Mouse (Mus musculus) hindbrain, embryonic 16.5 days (tissue): ENCODE results near the gene Col4a3. TPM values are rescaled to one million over a fixed set of nuclear protein-coding genes. Genes with fewer than 3 reads are reported as not detected.

Experiments
- ATAC-seq: fragments of 200-750 bp; cut with Nextera tagmentation; 2 replicates; pipeline ENCODE4 v1.8.0; 2017; ENCODE audit warnings: moderate TSS enrichment, moderate library complexity
- H3K27ac ChIP-seq: fragments of 300-500 bp; sonication (generic); 2 replicates; pipeline ENCODE4 v1.5.1; 2014; ENCODE audit warnings: low read depth, mild to moderate bottlenecking, control low read depth, low read length, moderate library complexity
- H3K27me3 ChIP-seq: fragments of 300-500 bp; sonication (generic); replicated peaks from 2 replicates; pipeline ENCODE4 v1.6.1; 2014; ENCODE audit warnings: low read length; ENCODE audit not compliant: control insufficient read depth, insufficient read depth
- H3K36me3 ChIP-seq: fragments of 300-500 bp; sonication (generic); 2 replicates; pipeline ENCODE4 v1.6.1; 2014; ENCODE audit warnings: mild to moderate bottlenecking, low read length, moderate library complexity, mixed read lengths; ENCODE audit not compliant: control insufficient read depth, insufficient read depth
- H3K4me1 ChIP-seq: fragments of 300-500 bp; sonication (generic); 2 replicates; pipeline ENCODE4 v1.6.1; 2014; ENCODE audit warnings: low read depth, low read length; ENCODE audit not compliant: control insufficient read depth, insufficient read depth
- H3K4me2 ChIP-seq: fragments of 300-500 bp; sonication (generic); 2 replicates; pipeline ENCODE4 v1.6.1; 2014; ENCODE audit warnings: mild to moderate bottlenecking, low read length, control low read depth, moderate library complexity
- H3K4me3 ChIP-seq: fragments of 300-500 bp; sonication (generic); 2 replicates; pipeline ENCODE4 v1.5.1; 2014; ENCODE audit warnings: mild to moderate bottlenecking, low read length, control low read depth, moderate library complexity
- H3K9ac ChIP-seq: fragments of 300-500 bp; sonication (generic); 2 replicates; pipeline ENCODE4 v1.6.1; 2014; ENCODE audit warnings: low read depth, mild to moderate bottlenecking, control low read depth, low read length, moderate library complexity
- H3K9me3 ChIP-seq: fragments of 300-500 bp; sonication (generic); 2 replicates; pipeline ENCODE4 v1.6.1; 2014; ENCODE audit warnings: mild to moderate bottlenecking, low read length, moderate library complexity; ENCODE audit not compliant: control insufficient read depth
- WGBS: fragments of 180-500 bp; shearing (Covaris S2); extraction: QIAGEN DNeasy Blood & Tissue Kit; methylation state at CpG from one replicate; pipeline ENCODE4 v1.1.7; 2014; 5-methylcytosine and 5-hydroxymethylcytosine counted together
- polyA plus RNA-seq: library from polyadenylated mRNA; unstranded; fragments of >200 nt; fragmentation: Nextera tagmentation; extraction: Ambion mirVana; gene quantifications from 2 replicates; pipeline ENCODE4 v1.2.1, GENCODE M21; 2015

Col4a3 gene
- polyA plus RNA-seq, 1 experiment from 2014 or later, result 0.46 TPM

DNA sequence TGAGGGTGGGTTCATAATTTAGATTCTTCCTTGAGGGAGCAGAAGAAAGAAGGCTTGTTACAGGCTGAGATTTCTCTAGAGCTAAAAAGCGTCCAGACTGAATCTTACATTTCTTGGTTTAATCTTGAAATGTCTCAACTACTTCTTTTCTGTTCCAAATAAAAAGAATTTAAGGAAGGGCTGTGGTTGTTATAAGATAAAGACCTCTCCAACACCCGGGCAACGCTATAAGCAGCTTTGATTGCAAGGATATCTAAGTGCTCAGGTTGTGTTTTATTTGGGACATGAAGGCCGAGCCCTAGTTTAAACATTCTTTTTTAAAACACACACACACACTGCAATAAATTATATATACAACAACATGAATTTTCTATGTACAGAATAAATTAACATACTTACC lies 17.3 kb upstream of the Col4a3 start:
- no peak for ATAC-seq
- Histone ChIP-seq H3K9me3 (no peaks in the 10 kb centered on the region), H3K27me3 (no peaks in the 10 kb centered on the region), H3K36me3 (no peaks in the 10 kb centered on the region), H3K4me1 (no peaks in the 10 kb centered on the region), H3K27ac (no peak overlapping the region), H3K9ac (no peak overlapping the region), H3K4me3 (no peak overlapping the region), H3K4me2 (no peak overlapping the region)
- 93% methylated on average over 4 of the region's 4 CpGs for WGBS

DNA sequence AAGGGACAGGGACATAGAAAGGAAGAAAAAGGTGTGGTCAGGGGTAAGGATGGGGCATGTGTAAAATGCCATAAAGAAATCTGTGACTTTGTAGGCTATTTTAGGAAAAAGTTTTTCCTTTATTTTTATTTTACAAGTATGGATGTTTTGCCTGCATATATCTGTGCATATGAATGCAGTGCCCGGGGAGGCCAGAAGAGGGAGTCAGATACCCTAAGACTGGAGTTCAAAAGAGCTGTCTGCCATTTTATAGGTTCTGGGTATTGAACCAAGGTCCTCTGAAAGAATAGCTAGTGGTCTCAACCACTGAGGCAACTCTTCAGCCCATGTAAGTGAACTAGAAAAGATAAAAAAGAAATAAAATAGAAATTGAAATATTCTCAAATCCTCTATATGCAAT lies 15.0 kb upstream of the Col4a3 start:
- 75% methylated on average over 1 of the region's 1 CpGs for WGBS
- no peaks in the 10 kb centered on the region for H3K9me3 ChIP-seq
- H3K4me1 ChIP-seq, result no peaks in the 10 kb centered on the region
- no peak for ATAC-seq
- no peaks in the 10 kb centered on the region for H3K36me3 ChIP-seq
- no peaks in the 10 kb centered on the region for H3K27me3 ChIP-seq
- H3K27ac ChIP-seq, result no peak overlapping the region
- no peak overlapping the region for H3K9ac ChIP-seq
- no peak overlapping the region for H3K4me2 ChIP-seq
- H3K4me3 ChIP-seq, result no peak overlapping the region

DNA sequence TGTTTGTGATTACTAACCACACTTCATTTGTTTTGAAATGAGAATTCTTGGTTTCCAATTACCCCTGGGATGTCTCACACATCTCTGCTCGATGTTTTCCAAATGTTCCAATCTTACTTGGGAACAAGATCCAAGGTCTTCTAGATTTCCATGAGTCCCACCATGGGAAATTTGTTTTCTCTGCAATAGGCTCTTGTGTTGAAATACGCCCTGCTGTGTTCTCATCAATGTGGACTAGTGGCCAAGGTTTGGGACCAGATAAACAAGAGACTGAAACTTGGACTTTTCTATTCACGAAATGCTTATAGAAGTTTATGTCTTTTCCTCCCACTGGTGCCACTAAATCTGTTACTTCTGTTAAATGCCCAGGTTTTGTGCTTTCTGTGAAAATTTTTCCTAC lies 11.0 kb upstream of the Col4a3 start:
- Histone ChIP-seq H3K36me3 (no peaks in the 10 kb centered on the region), H3K4me2 (no peak overlapping the region), H3K27me3 (no peaks in the 10 kb centered on the region), H3K9me3 (no peaks in the 10 kb centered on the region), H3K9ac (no peak overlapping the region), H3K4me3 (no peak overlapping the region), H3K4me1 (no peaks in the 10 kb centered on the region), H3K27ac (no peak overlapping the region)
- ATAC-seq, result no peak
- WGBS, result 90% methylated on average over 3 of the region's 3 CpGs

DNA sequence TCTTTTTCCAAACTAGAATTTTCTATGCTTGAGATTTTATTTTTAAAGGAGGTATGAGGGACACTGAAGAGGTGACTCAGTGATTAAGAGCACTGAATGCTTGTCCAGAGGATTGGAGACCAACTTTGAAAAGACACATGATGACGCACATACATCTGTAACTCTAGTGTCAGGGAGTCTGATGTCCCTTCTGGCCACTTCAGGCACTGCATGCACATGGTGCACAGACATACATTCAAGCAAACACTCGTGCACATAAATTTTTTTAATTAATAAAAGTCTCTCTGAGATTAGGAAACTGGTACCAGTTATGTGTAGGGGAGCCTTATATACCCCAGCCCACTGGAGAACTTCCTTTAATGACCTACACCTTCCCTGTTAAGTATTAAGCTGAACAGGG lies 10.5 kb upstream of the Col4a3 start:
- Histone ChIP-seq H3K4me2 (no peak overlapping the region), H3K27me3 (no peaks in the 10 kb centered on the region), H3K9me3 (no peaks in the 10 kb centered on the region), H3K9ac (no peak overlapping the region), H3K4me3 (no peak overlapping the region), H3K27ac (no peak overlapping the region), H3K36me3 (no peaks in the 10 kb centered on the region), H3K4me1 (no peaks in the 10 kb centered on the region)
- ATAC-seq, result no peak
- WGBS, result 81% methylated on average over 2 of the region's 2 CpGs

DNA sequence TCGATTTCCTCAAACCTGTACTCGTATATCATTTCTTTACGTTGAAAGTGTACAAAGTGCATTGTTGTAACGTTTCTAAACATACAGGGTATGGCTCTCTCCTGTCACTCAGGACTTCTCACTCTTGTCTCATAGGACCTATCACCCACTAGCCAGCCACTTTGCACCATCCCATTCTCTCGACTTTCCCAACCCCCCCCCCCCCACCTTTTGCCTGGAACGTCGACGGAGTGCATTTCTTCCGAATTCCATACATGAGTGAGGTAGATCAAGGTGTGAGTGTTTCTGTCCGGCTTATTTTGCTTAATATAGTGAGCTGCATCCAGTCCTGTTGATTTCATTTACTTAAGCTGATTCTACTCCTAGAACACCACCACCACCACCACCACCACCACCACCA lies 9.4 kb upstream of the Col4a3 start:
- Histone ChIP-seq H3K9me3 (no peaks in the 10 kb centered on the region), H3K4me1 (no peaks in the 10 kb centered on the region), H3K9ac (no peak overlapping the region), H3K36me3 (no peaks in the 10 kb centered on the region), H3K4me3 (no peak overlapping the region), H3K4me2 (no peak overlapping the region), H3K27me3 (no peaks in the 10 kb centered on the region), H3K27ac (no peak overlapping the region)
- 91% methylated on average over 10 of the region's 10 CpGs for WGBS
- no peak for ATAC-seq

DNA sequence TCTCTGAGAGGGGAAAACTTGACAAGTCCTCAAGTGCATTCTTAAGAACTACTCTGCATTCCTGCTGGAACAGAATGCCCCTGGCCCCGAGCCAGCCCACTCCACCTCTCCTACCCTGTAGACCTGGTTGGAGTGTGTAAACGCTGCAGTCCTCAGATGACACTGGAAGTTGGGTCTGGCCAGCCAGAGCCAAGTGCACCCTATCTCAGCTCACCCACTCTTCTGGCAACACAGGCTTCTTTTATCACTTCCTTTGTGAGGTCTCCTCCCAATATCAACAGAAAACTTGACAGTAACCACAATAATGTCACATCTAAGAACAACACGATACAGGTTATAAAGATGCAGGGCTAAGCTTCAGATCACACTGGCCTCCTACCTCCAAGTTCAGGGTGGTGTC lies 8.8 kb upstream of the Col4a3 start:
- Histone ChIP-seq H3K36me3 (no peaks in the 10 kb centered on the region), H3K27me3 (no peaks in the 10 kb centered on the region), H3K4me2 (no peak overlapping the region), H3K9ac (no peak overlapping the region), H3K4me1 (no peaks in the 10 kb centered on the region), H3K9me3 (no peaks in the 10 kb centered on the region), H3K27ac (no peak overlapping the region), H3K4me3 (no peak overlapping the region)
- ATAC-seq, result no peak
- WGBS, result 82% methylated on average over 3 of the region's 3 CpGs

DNA sequence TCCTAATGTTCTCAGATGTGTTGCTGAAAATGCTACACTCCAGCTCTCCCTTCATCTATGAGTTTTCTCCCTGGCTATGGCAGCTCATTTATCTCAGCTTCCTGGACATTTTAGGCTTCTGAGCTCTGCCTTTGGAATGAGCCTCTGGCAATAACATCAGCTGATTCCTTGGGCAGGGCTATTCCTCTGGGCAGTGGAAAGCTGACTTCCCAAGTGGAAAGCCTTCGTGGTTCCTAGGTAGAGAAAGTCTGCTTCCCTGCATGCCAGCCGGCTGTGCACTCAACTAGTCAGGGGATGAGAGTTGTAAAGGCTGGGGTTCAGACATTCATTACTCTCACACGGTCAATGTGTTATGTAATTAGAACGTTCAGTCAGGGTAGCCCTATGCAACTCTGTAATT lies 8.4 kb upstream of the Col4a3 start:
- Histone ChIP-seq H3K4me2 (no peak overlapping the region), H3K9ac (no peak overlapping the region), H3K27ac (no peak overlapping the region), H3K36me3 (no peaks in the 10 kb centered on the region), H3K4me3 (no peak overlapping the region), H3K4me1 (no peaks in the 10 kb centered on the region), H3K27me3 (no peaks in the 10 kb centered on the region), H3K9me3 (no peaks in the 10 kb centered on the region)
- ATAC-seq, result no peak
- WGBS, result 70% methylated on average over 4 of the region's 4 CpGs

DNA sequence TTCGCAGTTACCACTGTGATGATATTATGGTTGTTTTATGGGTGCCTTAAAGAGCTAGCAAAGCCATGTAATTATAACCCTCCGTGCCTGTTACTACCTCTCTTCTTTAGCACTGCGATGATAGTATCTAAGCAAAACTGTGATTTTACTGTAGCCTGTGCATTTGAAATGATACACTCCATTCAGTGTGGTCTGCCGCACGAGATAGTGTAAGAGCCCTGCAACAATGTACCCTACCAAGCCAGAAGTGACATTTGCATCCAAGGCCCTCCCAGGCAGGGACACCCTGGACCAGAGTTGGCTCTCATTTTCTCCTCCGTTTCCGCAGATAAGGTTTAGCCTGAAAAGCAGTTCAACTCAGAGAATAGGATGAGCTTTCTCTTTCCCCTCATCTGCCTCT lies 740 bp upstream of the Col4a3 start:
- Histone ChIP-seq H3K36me3 (no peaks in the 10 kb centered on the region), H3K9me3 (no peaks in the 10 kb centered on the region), H3K27ac (no peak overlapping the region), H3K4me1 (peaks cover 9% of the 10 kb centered on the region; the same call in 1 of the 2 replicates), H3K9ac (no peak overlapping the region), H3K27me3 (peaks cover 6% of the 10 kb centered on the region), H3K4me3 (no peak overlapping the region), H3K4me2 (peak overlapping the region; percentile 86; the same call in 1 of the 2 replicates)
- 73% methylated on average over 7 of the region's 7 CpGs for WGBS
- ATAC-seq, result no peak

DNA sequence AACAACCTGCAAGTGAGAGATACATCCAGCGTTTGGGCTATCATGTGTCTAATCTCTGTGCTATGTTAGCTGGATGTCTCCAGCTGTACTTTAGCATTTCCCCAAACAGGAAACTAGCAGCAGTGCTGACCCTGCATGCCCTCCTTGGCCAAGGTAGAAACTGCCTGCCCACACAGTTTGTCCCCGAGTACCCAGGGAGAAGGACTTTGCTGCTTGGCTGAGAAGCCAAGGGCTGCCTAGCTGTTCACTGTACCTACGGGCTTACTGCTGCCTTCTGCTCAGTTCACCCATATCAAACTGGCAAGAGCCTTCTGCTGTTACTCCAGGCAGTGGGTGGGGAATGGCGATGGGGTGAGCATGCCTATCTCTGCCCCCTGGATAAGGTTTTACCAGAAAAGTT lies 3.5 kb downstream of the Col4a3 start:
- no peak overlapping the region for H3K9ac ChIP-seq
- H3K9me3 ChIP-seq, result no peaks in the 10 kb centered on the region
- no peak overlapping the region for H3K4me3 ChIP-seq
- H3K36me3 ChIP-seq, result no peaks in the 10 kb centered on the region
- no peak overlapping the region for H3K4me2 ChIP-seq
- H3K27me3 ChIP-seq, result peaks cover 6% of the 10 kb centered on the region
- no peak overlapping the region for H3K27ac ChIP-seq
- WGBS, result 81% methylated on average over 4 of the region's 4 CpGs
- H3K4me1 ChIP-seq, result peaks cover 9% of the 10 kb centered on the region; the same call in 1 of the 2 replicates
- ATAC-seq, result no peak
